Mouse (Mus musculus): ENCODE measurements around the gene Gsap.
A peak's percentile ranks its signal among the peaks of the same experiment; 100 is the strongest.
"Not testable (repeated sequence)": the region's sequence is repeated elsewhere in the genome, so short reads cannot be mapped to it uniquely, and the experiment has no call there.

Gene Gsap

GRCm38 (mm10) chr5:21185764-21186685 is at the start of gene Gsap:
Gene Gsap (plus strand): TSS chr5:21186255.
- peak; percentile 53 for DNase-seq (ENCODE audit: low spot score)

GRCm38 (mm10) chr5:21136575-21136974 is 49.5 kb upstream of the Gsap start:
- no peak for DNase-seq (ENCODE audit: low spot score)

- DNase-seq (ENCODE audit: low spot score) = no peak
Measured at GRCm38 (mm10) chr5:21139505-21139904, 46.5 kb upstream of the Gsap start.

- not testable (repeated sequence) for DNase-seq (ENCODE audit: low spot score)
Measured at GRCm38 (mm10) chr5:21141133-21141551, 44.9 kb upstream of the Gsap start.

- no peak for DNase-seq (ENCODE audit: low spot score)
Measured at GRCm38 (mm10) chr5:21141626-21142025, 44.4 kb upstream of the Gsap start.

DNA sequence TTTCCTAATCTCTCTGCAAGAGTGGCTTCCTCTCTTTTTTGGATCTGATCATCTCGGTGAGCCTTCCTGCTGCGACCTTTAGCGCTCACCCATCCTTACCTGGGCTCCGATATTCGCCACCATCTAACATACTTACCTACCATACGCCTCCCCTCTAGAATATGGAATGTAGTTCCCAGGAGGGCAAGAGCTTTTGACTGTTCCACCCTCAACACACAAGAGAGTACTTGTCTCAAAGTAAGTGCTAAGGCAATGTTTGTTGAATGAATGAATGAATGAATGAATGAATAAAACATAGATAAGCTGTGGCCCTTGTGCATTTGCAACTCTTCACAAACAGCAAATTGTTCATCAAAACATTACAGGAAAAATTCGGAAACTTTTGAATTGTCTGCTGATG is 43.0 kb upstream of the Gsap start:
- no peak for DNase-seq (ENCODE audit: low spot score)

DNA sequence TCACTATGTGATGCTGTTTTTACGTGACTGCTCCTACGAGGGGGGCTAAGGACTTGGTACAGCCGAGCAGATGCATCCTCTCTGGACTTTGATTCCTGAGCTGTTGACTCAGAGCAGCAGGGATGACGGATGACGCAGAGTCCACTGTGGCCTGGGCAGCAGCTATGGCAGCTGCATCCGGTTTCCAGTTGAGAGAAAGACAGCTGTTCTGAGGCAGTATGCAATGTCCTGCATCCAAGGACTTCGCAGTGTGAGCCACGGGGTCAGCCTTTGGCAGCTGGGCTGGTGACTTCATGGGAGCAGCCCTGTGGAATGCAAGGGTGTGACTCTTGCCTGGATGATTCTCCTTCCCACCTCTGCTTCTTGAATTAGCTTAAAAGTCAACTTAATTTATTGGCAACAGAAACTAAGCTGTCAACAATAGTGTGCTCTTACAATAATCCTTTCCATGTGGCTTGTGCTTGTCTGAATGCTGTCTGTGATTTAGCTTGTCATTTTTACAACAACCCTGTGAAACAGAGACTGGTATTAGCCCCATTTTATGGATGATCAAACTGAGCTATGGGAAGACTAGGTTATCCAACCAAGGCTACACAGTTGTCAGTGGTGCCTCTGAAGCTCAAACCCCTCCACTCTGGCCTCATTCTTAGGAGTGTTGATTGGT is 41.4 kb upstream of the Gsap start:
- DNase-seq (ENCODE audit: low spot score) = no peak

GRCm38 (mm10) chr5:21148358-21148757 is 37.7 kb upstream of the Gsap start:
- DNase-seq (ENCODE audit: low spot score) = no peak

GRCm38 (mm10) chr5:21153672-21154071 is 32.4 kb upstream of the Gsap start:
- no peak for DNase-seq (ENCODE audit: low spot score)

- no peak for DNase-seq (ENCODE audit: low spot score)
Measured at GRCm38 (mm10) chr5:21156770-21157169, 29.3 kb upstream of the Gsap start.

DNA sequence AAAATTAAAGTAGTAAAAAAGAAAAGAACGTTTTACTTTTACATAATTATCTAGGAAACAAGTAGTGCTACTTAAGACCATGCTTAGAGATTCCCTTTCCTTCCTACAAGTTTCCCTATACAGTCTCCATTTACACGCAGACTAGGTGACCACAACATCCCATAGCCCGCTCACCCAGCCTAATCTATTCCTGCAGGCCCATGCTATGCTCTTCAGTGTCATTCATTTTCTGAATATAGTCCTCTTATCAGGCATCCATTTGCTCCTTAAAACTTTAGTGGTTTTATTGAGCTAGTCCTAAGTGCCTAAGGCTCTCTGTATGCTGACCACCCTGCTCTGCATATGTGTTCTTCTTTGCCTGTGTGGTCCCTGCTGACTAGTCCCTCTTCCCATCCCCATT is 26.5 kb upstream of the Gsap start:
- no peak for DNase-seq (ENCODE audit: low spot score)

DNA sequence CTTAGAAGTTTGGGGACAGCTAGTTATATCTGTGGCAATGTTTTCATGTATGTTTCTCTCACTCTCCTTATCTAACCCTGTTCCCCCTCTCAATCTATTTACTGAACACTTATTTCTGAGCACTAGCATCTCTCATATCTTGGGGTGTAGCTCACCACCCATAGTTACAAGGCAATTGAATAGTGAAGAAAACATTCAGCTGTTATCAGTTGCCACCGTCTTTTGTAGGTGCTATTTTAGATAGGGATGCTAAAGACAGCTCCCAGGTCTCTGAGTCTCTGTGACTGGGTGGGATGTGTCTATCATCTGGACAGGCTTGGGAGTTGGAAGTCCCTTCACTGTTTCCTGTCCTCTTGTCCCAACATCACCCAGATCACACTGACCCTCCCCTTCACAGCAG is 25.3 kb upstream of the Gsap start:
- no peak for DNase-seq (ENCODE audit: low spot score)

- DNase-seq (ENCODE audit: low spot score) = no peak
Measured at GRCm38 (mm10) chr5:21163421-21163820, 22.6 kb upstream of the Gsap start.

DNA sequence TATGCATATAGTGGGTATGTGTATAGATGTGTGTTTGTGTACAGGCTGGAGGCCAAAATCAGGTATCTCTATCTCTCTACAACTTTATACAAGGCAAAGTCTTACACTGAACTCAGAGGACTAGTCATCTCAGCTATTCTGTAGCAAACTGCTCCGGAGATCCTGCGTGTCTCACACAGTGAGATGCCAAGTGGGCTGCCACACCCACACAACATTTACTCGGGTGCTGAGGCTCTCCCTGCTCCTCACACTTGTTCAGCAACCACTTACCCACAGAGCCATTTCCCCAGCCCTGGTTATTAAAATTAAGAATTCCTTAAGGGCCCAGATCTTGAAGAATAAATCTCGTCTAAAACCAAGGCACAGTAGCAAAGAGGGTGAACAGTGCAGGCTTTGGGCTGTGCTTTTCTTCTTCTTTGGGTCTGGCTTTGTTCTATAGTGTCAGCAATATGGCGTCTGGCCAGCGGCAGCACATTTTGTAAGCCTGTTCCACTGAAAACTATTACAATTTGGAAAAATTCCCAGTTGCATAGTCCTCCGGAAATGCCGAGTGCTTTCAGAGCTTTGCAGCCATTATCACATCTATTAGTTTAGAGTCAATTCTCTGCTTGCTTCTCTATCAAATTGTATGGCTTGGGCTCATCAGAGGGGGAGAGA is 17.2 kb upstream of the Gsap start:
- DNase-seq (ENCODE audit: low spot score) = no peak

DNA sequence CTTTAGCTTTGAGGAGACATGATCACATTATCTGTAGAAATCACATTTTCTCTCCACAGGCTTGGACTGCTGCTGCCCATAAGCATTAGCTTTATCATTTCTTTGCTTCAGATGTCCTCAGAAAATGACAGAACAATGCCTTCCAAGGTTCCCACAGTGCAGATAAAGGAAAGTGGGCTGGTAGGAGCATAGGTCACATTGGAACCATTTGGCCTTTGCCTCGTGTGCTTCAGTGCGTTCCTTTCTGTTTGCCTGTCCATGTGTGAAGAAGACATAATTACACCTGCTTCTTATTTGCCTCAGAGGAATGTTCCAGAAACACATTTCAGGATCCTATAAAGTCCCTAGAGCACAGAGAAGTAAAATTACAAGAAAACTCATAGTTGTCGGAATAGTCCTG is 16.7 kb upstream of the Gsap start:
- DNase-seq (ENCODE audit: low spot score) = no peak

- DNase-seq (ENCODE audit: low spot score) = no peak
Measured at GRCm38 (mm10) chr5:21169877-21170276, 16.2 kb upstream of the Gsap start.

DNA sequence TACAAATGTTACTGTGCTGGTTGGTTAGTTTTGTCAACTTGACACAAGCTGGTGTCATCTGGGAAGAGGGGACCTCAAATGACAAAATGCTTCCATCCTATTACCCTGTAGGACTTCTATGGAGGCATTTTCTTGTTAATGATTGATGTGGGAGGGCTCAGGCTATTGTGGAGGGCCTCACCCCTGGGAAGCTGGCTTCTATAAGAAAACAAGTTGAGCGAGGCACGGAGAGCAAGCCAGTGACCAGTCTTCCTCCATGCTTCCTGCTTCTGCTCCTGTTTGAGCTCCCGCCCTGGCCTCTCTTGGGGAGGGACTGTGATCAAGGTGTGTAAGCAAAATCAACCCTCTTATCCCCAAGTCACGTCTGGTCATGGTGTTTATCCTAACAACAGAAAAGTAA is 15.6 kb upstream of the Gsap start:
- DNase-seq (ENCODE audit: low spot score) = no peak

GRCm38 (mm10) chr5:21170898-21171297 is 15.2 kb upstream of the Gsap start:
- DNase-seq (ENCODE audit: low spot score) = no peak

DNA sequence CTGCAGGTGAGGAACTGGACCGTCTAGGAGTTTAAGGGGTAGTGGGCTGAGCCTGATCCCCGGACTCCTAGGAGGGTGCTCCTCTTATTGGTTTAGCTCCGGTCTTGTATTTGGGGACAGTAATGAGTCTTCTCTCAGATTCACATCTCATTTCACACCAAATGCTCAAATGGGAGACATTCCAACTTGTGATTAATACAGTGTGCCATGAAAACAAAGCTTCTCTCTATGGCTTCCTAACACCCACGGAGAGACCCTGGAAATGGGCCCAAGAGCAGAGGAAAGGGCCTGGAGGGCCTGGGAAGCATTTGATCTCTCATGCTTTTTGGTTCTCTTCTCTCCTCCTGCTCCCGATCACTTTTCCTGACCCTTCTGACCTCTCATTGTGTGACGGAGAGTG is 14.7 kb upstream of the Gsap start:
- no peak for DNase-seq (ENCODE audit: low spot score)

- DNase-seq (ENCODE audit: low spot score) = no peak
Measured at GRCm38 (mm10) chr5:21172316-21172715, 13.7 kb upstream of the Gsap start.

DNA sequence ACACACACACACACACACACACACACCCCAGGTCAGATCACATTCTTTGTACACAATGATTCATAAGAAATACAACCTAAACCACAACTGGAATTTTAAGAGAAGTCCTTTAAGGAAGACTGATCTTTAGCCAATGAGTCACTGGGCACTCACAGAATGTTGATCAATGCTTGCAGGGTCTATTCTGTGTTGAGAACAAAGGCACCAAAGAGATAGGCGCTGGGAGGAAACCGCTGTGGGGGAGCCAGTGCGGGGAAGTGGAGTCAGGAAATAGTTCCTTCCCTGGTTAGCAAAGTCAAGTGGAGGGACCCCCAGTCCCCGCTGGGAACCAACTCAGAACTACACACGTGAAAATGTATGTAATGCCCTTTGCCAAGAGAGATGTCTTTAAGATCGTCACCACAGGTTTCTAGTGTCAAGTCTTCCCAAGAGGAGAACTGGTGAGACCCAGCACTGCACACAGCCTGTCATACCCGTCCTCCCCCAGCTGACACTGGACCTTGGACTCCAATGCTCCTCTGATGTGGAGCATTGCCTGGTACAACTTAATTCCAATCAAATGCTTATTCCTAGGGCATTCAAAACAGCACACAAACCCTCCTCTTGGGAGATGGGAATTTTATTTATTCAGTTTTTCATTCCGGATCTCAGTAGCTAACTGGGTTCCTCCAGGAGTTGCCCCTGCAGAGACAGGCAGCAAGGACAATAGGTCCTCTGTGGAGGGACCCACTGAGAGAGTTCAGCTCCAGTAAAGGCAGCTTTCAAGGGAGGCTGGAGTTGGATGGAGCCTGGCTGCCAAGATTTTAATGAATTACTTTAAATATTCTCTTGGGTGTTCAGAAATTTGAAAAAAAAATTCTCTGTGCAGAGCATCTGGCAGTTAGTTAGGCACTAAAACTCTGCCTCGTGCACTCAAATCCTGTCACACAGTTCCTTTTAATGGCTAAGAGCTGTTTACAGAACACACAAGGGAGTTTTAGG is 10.6 kb upstream of the Gsap start:
- no peak for DNase-seq (ENCODE audit: low spot score)

GRCm38 (mm10) chr5:21179496-21179895 is 6.6 kb upstream of the Gsap start:
- no peak for DNase-seq (ENCODE audit: low spot score)

Measured in c-Kit-positive CD71-positive TER-119-positive erythroid progenitor cells, embryonic 14.5 days (primary cell).